Mouse (Mus musculus): ENCODE results near the gene Gm5591. TPM values are rescaled to one million over a fixed set of nuclear protein-coding genes. Genes with fewer than 3 reads are reported as not detected.

The Gm5591 gene
- polyA plus RNA-seq (2017; shearing (Covaris generic)): not detected

DNA sequence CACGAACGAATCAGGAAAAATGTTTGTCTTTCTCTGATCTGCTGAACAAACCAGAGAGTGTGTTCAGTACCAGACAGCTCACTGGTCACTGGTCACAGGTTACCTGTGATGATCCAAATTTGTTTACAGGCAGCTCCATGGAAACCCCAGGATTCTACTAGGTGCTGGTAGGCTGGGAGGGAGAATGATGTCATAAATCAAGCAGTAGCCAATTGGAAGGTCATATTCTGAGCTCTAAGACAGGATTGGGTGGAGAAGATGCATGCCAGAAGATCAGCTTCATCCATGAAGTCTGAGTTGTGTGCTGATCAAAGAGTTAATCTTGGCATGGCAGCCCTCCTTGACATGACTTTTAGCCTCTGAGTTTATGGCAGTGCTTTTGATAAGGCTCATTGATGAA is at the start of gene Gm5591:
Gm5591 (minus strand) TSS at position 101 of the 400 bp plus-strand sequence.

Data from effector memory CD4-positive, alpha-beta T cell, adult 5 months (primary cell).